Mouse (Mus musculus): ENCODE results near the gene Pgm1.

GRCm38 (mm10) chr4:100010916-100011315 lies 81.7 kb downstream of the Pgm1 start:
- TF ChIP-seq POLR2AphosphoS2 (IDR thresholded peaks at IDR 0.05; ENCODE audit: insufficient read length, low read depth): no peak
- no peak for TF ChIP-seq MAX (IDR thresholded peaks at IDR 0.05; ENCODE audit: low read depth)
